Mouse (Mus musculus): Measurements from ENCODE around the gene Prss54.

DNA sequence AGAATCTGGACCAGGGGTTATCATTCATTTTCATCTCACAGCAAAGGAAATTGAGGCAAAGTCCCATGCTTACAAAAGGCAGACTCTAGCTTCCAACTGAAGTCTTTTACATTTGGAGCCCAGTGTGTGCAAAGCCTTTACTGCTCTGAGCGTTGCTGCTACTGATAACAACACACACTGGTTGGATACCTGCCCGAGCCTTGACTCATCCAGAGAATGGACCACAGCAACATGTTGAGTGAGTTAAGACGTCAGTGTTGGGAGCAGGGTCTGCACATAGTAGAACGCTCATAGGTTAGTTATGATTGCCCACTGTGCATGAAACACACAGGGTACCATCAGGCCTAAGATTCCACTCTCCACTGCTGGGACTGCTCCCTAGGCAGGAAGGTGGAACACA is 52.1 kb downstream of the Prss54 start:
- TF ChIP-seq POLR2A (IDR thresholded peaks at IDR 0.05; ENCODE audit: control insufficient read depth, extremely low read depth, insufficient read depth, low read length, poor library complexity) (no peak), CTCF (IDR thresholded peaks at IDR 0.05; ENCODE audit: borderline replicate concordance, control insufficient read depth, extremely low read depth, insufficient read depth, low read length, poor library complexity) (no peak)
